Mouse (Mus musculus) limb, embryonic 13.5 days (tissue): Measurements from ENCODE around the gene Adipoq. TPM values are rescaled to one million over a fixed set of nuclear protein-coding genes. Genes with fewer than 3 reads are reported as not detected.

Experiments used
- ATAC-seq: fragments of 200-750 bp; cut with Nextera tagmentation; 2 replicates; pipeline ENCODE4 v1.8.0; 2017; ENCODE audit warnings: low read depth, moderate number of reproducible peaks, moderate TSS enrichment; ENCODE audit not compliant: low FRiP score
- H3K27ac ChIP-seq: fragments of 300-500 bp; sonication (generic); 2 replicates; pipeline ENCODE4 v1.5.1; 2015; ENCODE audit warnings: inconsistent platforms, mild to moderate bottlenecking, moderate library complexity
- H3K27me3 ChIP-seq: fragments of 300-500 bp; sonication (generic); 2 replicates; pipeline ENCODE4 v1.6.1; 2015; ENCODE audit warnings: mild to moderate bottlenecking, inconsistent platforms
- H3K36me3 ChIP-seq: fragments of 300-500 bp; sonication (generic); 2 replicates; pipeline ENCODE4 v1.6.1; 2015; ENCODE audit warnings: inconsistent platforms, mild to moderate bottlenecking, moderate library complexity
- H3K4me1 ChIP-seq: fragments of 300-500 bp; sonication (generic); 2 replicates; pipeline ENCODE4 v1.6.1; 2015; ENCODE audit warnings: inconsistent platforms
- H3K4me2 ChIP-seq: fragments of 300-500 bp; sonication (generic); replicated peaks from 2 replicates; pipeline ENCODE4 v1.6.1; 2015; ENCODE audit warnings: inconsistent platforms, mild to moderate bottlenecking, moderate library complexity
- H3K4me3 ChIP-seq: fragments of 300-500 bp; sonication (generic); 2 replicates; pipeline ENCODE4 v1.5.1; 2015; ENCODE audit warnings: moderate library complexity, mild to moderate bottlenecking, inconsistent platforms
- H3K9ac ChIP-seq: fragments of 300-500 bp; sonication (generic); 2 replicates; pipeline ENCODE4 v1.6.1; 2015; ENCODE audit warnings: mild to moderate bottlenecking, inconsistent platforms
- H3K9me3 ChIP-seq: fragments of 300-500 bp; sonication (generic); 2 replicates; pipeline ENCODE4 v1.6.1; 2016; ENCODE audit warnings: inconsistent platforms
- WGBS: fragments of 180-500 bp; shearing (Covaris S2); methylation state at CpG from one replicate; pipeline ENCODE4 v1.1.7; 2015; 5-methylcytosine and 5-hydroxymethylcytosine counted together
- microRNA-seq: library from miRNA; unstranded; fragments of <30 nt; microRNA quantifications from one replicate; pipeline ENCODE4, GENCODE M21; 2016
- polyA plus RNA-seq: library from polyadenylated mRNA; unstranded; fragments of >200 nt; fragmentation: Nextera tagmentation; extraction: Ambion mirVana; gene quantifications from 2 replicates; pipeline ENCODE4 v1.2.1, GENCODE M21; 2015

Gene Adipoq
- polyA plus RNA-seq, 1 experiment from 2014 or later: 0.11 TPM

GRCm38 (mm10) chr16:23191560-23192242 lies 45.4 kb downstream of the Adipoq start:
- Histone ChIP-seq H3K9me3 (no peaks in the 10 kb centered on the region), H3K27ac (no peak overlapping the region), H3K4me1 (no peaks in the 10 kb centered on the region), H3K9ac (no peak overlapping the region), H3K27me3 (no peaks in the 10 kb centered on the region), H3K36me3 (no peaks in the 10 kb centered on the region), H3K4me3 (no peak overlapping the region), H3K4me2 (no peak overlapping the region)
- 76% methylated on average over 9 of the region's 9 CpGs for WGBS
- no peak for ATAC-seq

GRCm38 (mm10) chr16:23195618-23196017 lies 49.3 kb downstream of the Adipoq start:
- 85% methylated on average over 7 of the region's 7 CpGs for WGBS
- H3K4me3 ChIP-seq: no peak overlapping the region
- no peak overlapping the region for H3K9ac ChIP-seq
- no peak overlapping the region for H3K27ac ChIP-seq
- no peak for ATAC-seq
- no peaks in the 10 kb centered on the region for H3K4me1 ChIP-seq
- no peak overlapping the region for H3K4me2 ChIP-seq
- H3K27me3 ChIP-seq: no peaks in the 10 kb centered on the region
- no peaks in the 10 kb centered on the region for H3K36me3 ChIP-seq
- H3K9me3 ChIP-seq: no peaks in the 10 kb centered on the region

DNA sequence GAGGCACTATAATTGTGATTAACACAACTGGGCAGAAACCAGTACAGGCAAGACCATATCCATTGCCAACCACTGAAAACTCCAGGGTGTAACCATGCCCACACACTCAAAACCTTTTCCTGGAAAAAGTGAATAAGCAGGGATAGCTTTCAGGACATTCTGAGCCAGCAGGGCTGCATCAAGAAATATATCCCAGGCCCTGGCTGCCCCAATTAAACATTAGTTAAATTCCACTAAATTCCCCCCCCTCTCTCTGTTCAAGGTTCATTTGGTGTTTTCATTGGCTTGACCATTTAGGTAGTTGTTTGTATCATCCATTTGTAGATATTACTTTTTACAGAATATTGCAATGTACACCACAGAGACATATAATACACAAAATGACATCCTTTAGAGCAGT lies 50.0 kb downstream of the Adipoq start:
- Histone ChIP-seq H3K9ac (no peak overlapping the region), H3K4me1 (no peaks in the 10 kb centered on the region), H3K36me3 (no peaks in the 10 kb centered on the region), H3K4me2 (no peak overlapping the region), H3K27me3 (no peaks in the 10 kb centered on the region), H3K4me3 (no peak overlapping the region), H3K27ac (no peak overlapping the region), H3K9me3 (no peaks in the 10 kb centered on the region)
- no peak for ATAC-seq

DNA sequence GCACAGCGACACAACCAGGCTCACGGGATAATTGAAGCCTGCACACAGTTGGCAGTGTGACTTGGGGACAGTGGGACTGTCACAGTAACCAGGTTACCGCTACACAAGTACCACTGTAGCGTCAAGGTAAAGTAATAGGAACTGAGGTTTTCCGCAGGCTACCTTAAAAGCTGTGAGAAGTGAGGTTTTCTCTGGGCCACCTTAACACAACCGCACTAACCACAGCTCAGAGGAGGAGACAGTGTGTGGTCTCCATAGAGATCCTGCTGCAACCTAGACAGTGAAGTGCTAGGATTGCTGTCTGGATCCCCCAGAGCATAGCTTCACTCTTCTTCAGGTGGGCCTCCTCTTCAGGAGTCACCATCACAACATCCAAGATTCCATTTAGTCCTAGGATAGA lies 50.5 kb downstream of the Adipoq start:
- Histone ChIP-seq H3K9me3 (no peaks in the 10 kb centered on the region), H3K36me3 (no peaks in the 10 kb centered on the region), H3K4me2 (no peak overlapping the region), H3K27me3 (no peaks in the 10 kb centered on the region), H3K9ac (no peak overlapping the region), H3K4me1 (no peaks in the 10 kb centered on the region), H3K4me3 (no peak overlapping the region), H3K27ac (no peak overlapping the region)
- no peak for ATAC-seq
- WGBS: 92% methylated on average over 6 of the region's 6 CpGs

- H3K27ac ChIP-seq: no peak overlapping the region
- H3K4me2 ChIP-seq: no peak overlapping the region
- no peaks in the 10 kb centered on the region for H3K27me3 ChIP-seq
- H3K9me3 ChIP-seq: no peaks in the 10 kb centered on the region
- H3K4me3 ChIP-seq: no peak overlapping the region
- no peak overlapping the region for H3K9ac ChIP-seq
- no peak for ATAC-seq
- H3K4me1 ChIP-seq: no peaks in the 10 kb centered on the region
- no peaks in the 10 kb centered on the region for H3K36me3 ChIP-seq
Observed at GRCm38 (mm10) chr16:23201498-23201897, 55.2 kb downstream of the Adipoq start.

Small RNAs within 50 kb of the gene (microRNA-seq; reads per million reads assigned to microRNA genes)
- gene Gm49346: not detected

Other genes with a start within 250 kb of the Adipoq start
- not detected in 2 replicates for gene Fetub, start 228.2 kb upstream of the Adipoq start, polyA plus RNA-seq
- not detected in 2 replicates for gene Hrg, start 195.5 kb upstream of the Adipoq start, polyA plus RNA-seq
- 0.17 TPM in 1 of 2 replicates, not detected in the other for gene Kng2, start 117.1 kb upstream of the Adipoq start, polyA plus RNA-seq
- gene Kng1, start 88.7 kb upstream of the Adipoq start, polyA plus RNA-seq: 0.15 and 1.1 TPM in 2 replicates
- gene Eif4a2, start 39.1 kb upstream of the Adipoq start, polyA plus RNA-seq: 249 and 265 TPM in 2 replicates
- gene Rfc4, start 18.8 kb upstream of the Adipoq start, polyA plus RNA-seq: 136 TPM in 2 replicates
- gene St6gal1, start 78.2 kb downstream of the Adipoq start, polyA plus RNA-seq: 20.3 and 20.6 TPM in 2 replicates